Mouse (Mus musculus) midbrain, embryonic 16.5 days (tissue): Measurements from ENCODE around the gene Ankrd53. TPM values are rescaled to one million over a fixed set of nuclear protein-coding genes. Genes with fewer than 3 reads are reported as not detected.

Experiments
- ATAC-seq: fragments of 200-750 bp; cut with Nextera tagmentation; 2 replicates; pipeline ENCODE4 v1.8.0; 2017; ENCODE audit warnings: moderate TSS enrichment
- H3K27ac ChIP-seq: fragments of 300-500 bp; sonication (generic); 2 replicates; pipeline ENCODE4 v1.5.1; 2014; ENCODE audit warnings: mild to moderate bottlenecking, low read length, mixed read lengths
- H3K27me3 ChIP-seq: fragments of 300-500 bp; sonication (generic); 2 replicates; pipeline ENCODE4 v1.6.1; 2014; ENCODE audit warnings: low read depth, low read length, mixed read lengths; ENCODE audit not compliant: control insufficient read depth, insufficient read depth
- H3K36me3 ChIP-seq: fragments of 300-500 bp; sonication (generic); 2 replicates; pipeline ENCODE4 v1.6.1; 2014; ENCODE audit warnings: mild to moderate bottlenecking, low read length, moderate library complexity, mixed read lengths; ENCODE audit not compliant: control insufficient read depth, insufficient read depth
- H3K4me1 ChIP-seq: fragments of 300-500 bp; sonication (generic); 2 replicates; pipeline ENCODE4 v1.6.1; 2014; ENCODE audit warnings: mild to moderate bottlenecking, low read length, mixed read lengths; ENCODE audit not compliant: control insufficient read depth, insufficient read depth
- H3K4me2 ChIP-seq: fragments of 300-500 bp; sonication (generic); 2 replicates; pipeline ENCODE4 v1.6.1; 2014; ENCODE audit warnings: mild to moderate bottlenecking, low read length, mixed read lengths
- H3K4me3 ChIP-seq: fragments of 300-500 bp; sonication (generic); 2 replicates; pipeline ENCODE4 v1.5.1; 2014; ENCODE audit warnings: low read depth, mild to moderate bottlenecking, low read length, moderate library complexity, mixed read lengths
- H3K9ac ChIP-seq: fragments of 300-500 bp; sonication (generic); 2 replicates; pipeline ENCODE4 v1.6.1; 2014; ENCODE audit warnings: low read depth, low read length, mixed read lengths
- H3K9me3 ChIP-seq: fragments of 300-500 bp; sonication (generic); replicated peaks from 2 replicates; pipeline ENCODE4 v1.6.1; 2014; ENCODE audit warnings: mild to moderate bottlenecking, low read length, mixed read lengths; ENCODE audit not compliant: control insufficient read depth, poor library complexity, severe bottlenecking
- WGBS: fragments of 180-500 bp; shearing (Covaris S2); extraction: QIAGEN DNeasy Blood & Tissue Kit; methylation state at CpG from one replicate; pipeline ENCODE4 v1.1.7; 2014; 5-methylcytosine and 5-hydroxymethylcytosine counted together
- polyA plus RNA-seq: library from polyadenylated mRNA; unstranded; fragments of >200 nt; fragmentation: Nextera tagmentation; extraction: Ambion mirVana; gene quantifications from 2 replicates; pipeline ENCODE4 v1.2.1, GENCODE M21; 2015

Gene Ankrd53
- polyA plus RNA-seq, 1 experiment from 2014 or later: 0.29 TPM

DNA sequence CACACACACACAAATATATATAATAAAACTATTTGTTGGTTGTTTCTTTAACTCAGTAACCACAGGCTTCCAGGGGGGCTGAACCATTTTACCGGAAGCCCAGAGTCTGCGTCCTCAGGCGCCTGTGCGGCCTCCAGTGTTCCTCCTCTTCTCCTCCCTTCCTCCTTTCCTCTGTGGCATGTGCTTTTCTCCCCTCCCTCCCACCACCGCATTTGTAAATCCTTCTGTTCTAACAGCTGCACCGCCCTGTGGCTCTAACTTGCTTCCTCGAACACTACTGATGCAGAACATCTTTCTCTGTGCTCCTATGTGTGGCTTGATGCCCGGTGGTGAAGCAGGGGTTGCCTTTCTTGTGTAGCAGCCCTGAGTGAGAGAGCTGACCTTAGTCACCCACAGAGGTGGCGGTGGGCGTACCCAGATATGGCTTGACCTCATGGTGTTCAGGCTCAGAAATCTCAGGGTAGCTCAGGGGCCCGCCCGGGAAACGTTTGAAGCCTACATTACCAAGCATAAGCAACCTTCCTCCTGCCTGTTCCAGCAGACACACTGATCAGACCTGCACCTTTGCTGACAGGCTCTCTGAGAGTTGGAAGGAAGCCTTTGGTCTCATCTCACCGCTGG, 33.0 kb upstream of the Ankrd53 start:
- 72% methylated on average over 14 of the region's 14 CpGs for whole genome bisulfite sequencing

DNA sequence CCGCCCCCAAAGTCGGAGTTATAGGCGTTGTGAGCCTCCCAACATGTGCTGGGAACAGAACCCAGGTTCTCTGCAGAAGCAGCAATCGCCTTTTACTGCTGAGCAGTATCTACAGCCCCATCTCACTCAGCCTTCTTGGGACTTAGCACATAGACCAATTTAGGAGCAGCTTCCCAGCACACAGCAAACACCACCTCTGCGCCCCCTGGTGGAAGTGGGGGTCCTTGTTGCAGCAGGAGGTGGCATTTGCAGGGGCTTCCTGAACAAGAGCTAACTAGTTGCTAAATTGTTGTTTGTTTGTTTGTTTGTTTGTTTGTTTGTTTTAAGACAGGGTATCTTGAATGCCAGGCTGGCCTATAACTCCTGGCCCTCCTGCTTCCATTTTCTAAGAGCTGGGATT, 31.3 kb upstream of the Ankrd53 start:
- ATAC-seq: no peak
- Histone ChIP-seq H3K4me2 (no peak overlapping the region), H3K27ac (no peak overlapping the region), H3K4me3 (no peak overlapping the region), H3K9ac (no peak overlapping the region), H3K9me3 (no peaks in the 10 kb centered on the region), H3K4me1 (no peaks in the 10 kb centered on the region), H3K36me3 (no peaks in the 10 kb centered on the region), H3K27me3 (peaks cover 6% of the 10 kb centered on the region; the same call in 1 of the 2 replicates)
- WGBS: 28% methylated on average over 5 of the region's 5 CpGs

More for the DNA sequence above, 33.0 kb upstream of the Ankrd53 start:
- Histone ChIP-seq H3K4me3 (no peak overlapping the region), H3K9me3 (no peaks in the 10 kb centered on the region), H3K4me1 (no peaks in the 10 kb centered on the region), H3K9ac (no peak overlapping the region), H3K36me3 (no peaks in the 10 kb centered on the region), H3K27ac (no peak overlapping the region), H3K4me2 (no peak overlapping the region), H3K27me3 (peaks cover 11% of the 10 kb centered on the region)
- ATAC-seq: no peak

DNA sequence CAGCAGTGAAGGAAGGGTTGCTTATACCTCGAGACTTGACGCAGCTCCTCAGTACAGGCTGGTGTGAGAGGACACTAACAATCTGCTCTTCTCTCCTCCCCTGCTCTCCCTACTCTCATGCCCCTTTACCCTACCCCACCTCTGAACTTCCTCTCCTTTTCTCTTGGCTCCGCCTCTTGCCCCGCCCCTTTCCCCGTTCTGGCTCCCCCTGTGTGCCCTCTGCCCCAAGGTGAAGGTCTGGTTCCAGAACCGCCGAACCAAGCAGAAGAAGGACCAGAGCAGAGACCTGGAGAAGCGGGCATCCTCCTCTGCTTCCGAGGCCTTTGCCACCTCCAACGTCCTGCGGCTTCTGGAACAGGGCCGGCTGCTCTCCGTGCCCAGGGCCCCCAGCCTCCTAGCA, 25.1 kb upstream of the Ankrd53 start:
- no peak for ATAC-seq
- H3K9ac ChIP-seq: no peak overlapping the region
- no peaks in the 10 kb centered on the region for H3K36me3 ChIP-seq
- 35% methylated on average over 13 of the region's 13 CpGs for WGBS
- no peaks in the 10 kb centered on the region for H3K9me3 ChIP-seq
- no peak overlapping the region for H3K4me3 ChIP-seq
- H3K27me3 ChIP-seq: no peaks in the 10 kb centered on the region
- no peaks in the 10 kb centered on the region for H3K4me1 ChIP-seq
- no peak overlapping the region for H3K27ac ChIP-seq
- H3K4me2 ChIP-seq: no peak overlapping the region

DNA sequence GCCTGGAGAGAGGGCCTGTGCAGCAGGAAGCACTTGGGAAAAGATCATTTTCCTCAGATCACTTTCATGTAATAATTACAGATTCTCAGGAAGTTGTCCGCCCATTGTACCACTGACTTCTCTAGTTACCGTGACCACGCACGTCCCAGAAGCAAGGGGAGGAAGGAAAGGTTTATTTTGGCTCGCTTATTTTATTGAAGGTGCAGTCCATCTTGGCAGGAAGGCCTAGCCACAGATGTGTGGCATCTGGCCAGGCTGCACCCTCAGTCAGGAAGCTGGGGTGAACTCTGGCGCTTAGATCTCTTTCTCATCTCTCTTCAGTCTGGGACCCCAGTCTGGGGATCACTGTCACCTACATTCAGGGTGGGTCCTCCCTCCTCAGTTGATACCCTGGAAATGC, 23.8 kb upstream of the Ankrd53 start:
- no peaks in the 10 kb centered on the region for H3K9me3 ChIP-seq
- no peaks in the 10 kb centered on the region for H3K36me3 ChIP-seq
- no peak overlapping the region for H3K27ac ChIP-seq
- H3K4me3 ChIP-seq: no peak overlapping the region
- no peaks in the 10 kb centered on the region for H3K27me3 ChIP-seq
- no peak for ATAC-seq
- H3K4me2 ChIP-seq: no peak overlapping the region
- no peaks in the 10 kb centered on the region for H3K4me1 ChIP-seq
- H3K9ac ChIP-seq: no peak overlapping the region
- 86% methylated on average over 6 of the region's 6 CpGs for WGBS

DNA sequence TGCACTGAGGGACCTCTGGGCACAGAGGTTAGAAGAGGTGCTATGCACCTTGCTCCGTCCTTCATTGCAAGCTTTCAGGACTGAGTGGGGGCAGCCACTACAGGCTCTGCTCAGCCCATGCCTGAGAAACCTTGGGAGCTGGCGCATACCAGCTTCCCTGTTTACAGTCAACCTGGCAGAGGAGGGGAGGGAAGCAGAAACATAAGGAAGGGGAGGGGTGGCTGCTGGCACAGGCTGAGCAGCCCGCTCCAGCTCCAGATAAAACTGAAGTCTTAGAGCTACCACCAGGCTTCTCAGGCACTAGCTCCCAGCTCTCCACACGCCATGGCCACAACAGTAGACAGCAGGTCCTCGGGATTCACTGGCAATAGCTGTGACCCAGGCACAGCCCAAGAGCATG, 19.7 kb upstream of the Ankrd53 start, which contains the start of gene Atp6v1b1:
Gene Atp6v1b1, plus strand, starts transcription at position 230 of the 400 bp plus-strand sequence.
- no peak within 1 kb of the TSS for H3K27ac ChIP-seq
- no peaks in the 10 kb centered on the region for H3K36me3 ChIP-seq
- no peaks in the 10 kb centered on the region for H3K27me3 ChIP-seq
- H3K4me3 ChIP-seq: no peak within 1 kb of the TSS
- ATAC-seq: no peak
- no peak within 1 kb of the TSS for H3K4me2 ChIP-seq
- H3K4me1 ChIP-seq: no peaks in the 10 kb centered on the region
- 59% methylated on average over 5 of the region's 5 CpGs for WGBS
- no peaks in the 10 kb centered on the region for H3K9me3 ChIP-seq
- H3K9ac ChIP-seq: no peak within 1 kb of the TSS

DNA sequence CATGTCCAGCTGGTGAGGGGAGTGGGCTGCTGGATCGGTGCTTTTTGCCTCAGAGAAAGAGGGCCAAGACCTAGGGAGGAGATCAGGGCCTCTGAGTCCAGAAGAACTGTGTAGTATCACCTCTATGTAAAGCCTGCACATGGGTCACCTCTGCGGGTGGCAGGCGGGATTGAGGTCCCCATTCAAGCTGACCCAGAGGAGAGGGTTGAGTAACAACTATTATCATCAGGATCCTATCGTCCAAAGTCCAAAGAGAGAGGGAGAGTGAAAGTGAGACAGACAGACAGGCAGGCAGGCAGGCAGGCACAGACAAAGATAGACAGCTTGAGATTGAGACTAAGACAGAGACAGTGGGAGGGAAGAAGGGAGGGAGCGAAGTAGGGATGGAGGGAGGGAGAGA, 19.2 kb upstream of the Ankrd53 start:
- Histone ChIP-seq H3K4me3 (no peak overlapping the region), H3K4me1 (no peaks in the 10 kb centered on the region), H3K27ac (no peak overlapping the region), H3K4me2 (no peak overlapping the region), H3K36me3 (no peaks in the 10 kb centered on the region), H3K9ac (no peak overlapping the region), H3K9me3 (no peaks in the 10 kb centered on the region), H3K27me3 (no peaks in the 10 kb centered on the region)
- ATAC-seq: no peak
- WGBS: 63% methylated on average over 5 of the region's 5 CpGs

DNA sequence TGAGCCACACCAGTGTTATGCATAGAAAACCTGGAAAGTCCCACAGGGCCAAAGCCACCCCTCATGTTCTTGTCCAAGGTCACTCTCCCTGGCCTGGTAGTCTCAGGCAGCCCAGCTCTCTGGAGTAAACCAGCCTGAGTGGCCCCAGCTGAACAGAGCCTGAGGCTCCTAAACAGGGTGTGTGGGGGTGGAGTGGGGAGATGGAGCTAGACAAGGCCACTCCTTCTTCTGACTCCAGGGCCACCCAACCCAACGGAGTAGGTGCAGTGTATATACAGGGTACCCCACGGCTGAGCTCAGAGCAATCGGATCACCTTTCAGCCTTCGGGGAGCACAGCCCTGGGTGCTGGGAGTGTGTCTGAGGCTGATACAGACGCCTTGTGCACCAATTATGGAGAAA, 18.3 kb upstream of the Ankrd53 start:
- no peaks in the 10 kb centered on the region for H3K4me1 ChIP-seq
- H3K27ac ChIP-seq: no peak overlapping the region
- no peaks in the 10 kb centered on the region for H3K9me3 ChIP-seq
- H3K9ac ChIP-seq: no peak overlapping the region
- no peaks in the 10 kb centered on the region for H3K36me3 ChIP-seq
- no peak for ATAC-seq
- H3K27me3 ChIP-seq: no peaks in the 10 kb centered on the region
- H3K4me3 ChIP-seq: no peak overlapping the region
- no peak overlapping the region for H3K4me2 ChIP-seq
- 73% methylated on average over 5 of the region's 5 CpGs for WGBS

DNA sequence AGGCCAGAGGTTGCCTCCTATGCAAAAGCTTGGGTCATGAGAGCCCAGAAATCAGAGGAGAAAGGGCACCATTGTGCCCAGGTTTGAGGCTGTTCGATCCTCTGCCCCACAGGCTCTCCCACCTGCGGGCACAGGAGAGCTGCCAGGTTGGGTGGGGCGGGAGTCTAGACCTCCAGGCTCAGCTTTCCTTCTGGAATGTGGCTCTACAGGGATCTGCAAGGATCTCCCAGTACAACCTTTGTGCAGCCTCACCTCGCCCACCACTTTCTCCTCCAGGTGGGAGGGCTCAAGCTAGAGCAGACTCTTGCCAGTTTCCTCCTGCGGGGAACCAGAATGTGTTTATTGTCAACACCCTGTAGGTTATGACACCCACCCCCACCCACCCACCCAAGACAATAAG, 17.9 kb upstream of the Ankrd53 start:
- H3K4me2 ChIP-seq: no peak overlapping the region
- 77% methylated on average over 5 of the region's 5 CpGs for WGBS
- no peaks in the 10 kb centered on the region for H3K27me3 ChIP-seq
- no peaks in the 10 kb centered on the region for H3K4me1 ChIP-seq
- no peak overlapping the region for H3K4me3 ChIP-seq
- H3K9me3 ChIP-seq: no peaks in the 10 kb centered on the region
- no peak overlapping the region for H3K27ac ChIP-seq
- H3K36me3 ChIP-seq: no peaks in the 10 kb centered on the region
- H3K9ac ChIP-seq: no peak overlapping the region
- ATAC-seq: no peak

DNA sequence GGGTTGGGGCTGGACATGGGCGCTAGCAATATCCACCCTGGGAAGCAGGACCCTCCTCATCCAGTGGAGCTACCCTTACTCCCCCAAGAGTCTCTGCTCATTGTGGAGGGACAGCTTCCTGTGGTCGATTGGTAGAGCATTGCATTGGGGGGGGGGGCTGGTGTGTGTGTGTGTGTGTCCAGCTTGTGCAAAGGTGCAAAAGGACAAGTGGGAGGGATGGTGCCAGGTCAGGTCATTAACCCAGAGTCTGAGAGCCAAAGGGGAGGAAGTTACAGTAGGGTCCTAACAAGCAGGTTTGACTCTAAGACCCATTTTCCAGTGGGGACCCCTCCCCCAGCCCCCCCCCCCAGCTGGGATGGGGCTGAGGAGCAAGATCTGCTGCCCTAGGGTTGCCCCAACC, 17.0 kb upstream of the Ankrd53 start:
- ATAC-seq: no peak
- Histone ChIP-seq H3K9ac (no peak overlapping the region), H3K27me3 (no peaks in the 10 kb centered on the region), H3K4me3 (no peak overlapping the region), H3K9me3 (no peaks in the 10 kb centered on the region), H3K36me3 (no peaks in the 10 kb centered on the region), H3K4me1 (no peaks in the 10 kb centered on the region), H3K4me2 (no peak overlapping the region), H3K27ac (no peak overlapping the region)
- 43% methylated on average over 2 of the region's 2 CpGs for WGBS
